Mouse (Mus musculus) neural tube, embryonic 14.5 days (tissue): ENCODE data around the gene Apex1. TPM values are rescaled to one million over a fixed set of nuclear protein-coding genes. Genes with fewer than 3 reads are reported as not detected.
A peak's percentile ranks its signal among the peaks of the same experiment; 100 is the strongest.
"Not testable (repeated sequence)": the region's sequence is repeated elsewhere in the genome, so short reads cannot be mapped to it uniquely, and the experiment has no call there.

ENCODE experiments used
- ATAC-seq: fragments of 200-750 bp; cut with Nextera tagmentation; 2 replicates; pipeline ENCODE4 v1.8.0; 2017; ENCODE audit warnings: low read depth, mild to moderate bottlenecking, moderate TSS enrichment, moderate library complexity
- H3K27ac ChIP-seq: fragments of 300-500 bp; sonication (generic); 2 replicates; pipeline ENCODE4 v1.5.1; 2014; ENCODE audit warnings: low read depth, mild to moderate bottlenecking, control low read depth, low read length, moderate library complexity, mixed read lengths
- H3K27me3 ChIP-seq: fragments of 300-500 bp; sonication (generic); 2 replicates; pipeline ENCODE4 v1.6.1; 2014; ENCODE audit warnings: low read length; ENCODE audit not compliant: control insufficient read depth, insufficient read depth
- H3K36me3 ChIP-seq: fragments of 300-500 bp; sonication (generic); 2 replicates; pipeline ENCODE4 v1.6.1; 2014; ENCODE audit warnings: low read length, mixed read lengths; ENCODE audit not compliant: control insufficient read depth, insufficient read depth
- H3K4me1 ChIP-seq: fragments of 300-500 bp; sonication (generic); 2 replicates; pipeline ENCODE4 v1.6.1; 2014; ENCODE audit warnings: low read length; ENCODE audit not compliant: control insufficient read depth, insufficient read depth
- H3K4me2 ChIP-seq: fragments of 300-500 bp; sonication (generic); 2 replicates; pipeline ENCODE4 v1.6.1; 2014; ENCODE audit warnings: mild to moderate bottlenecking, low read depth, low read length, control low read depth
- H3K4me3 ChIP-seq: fragments of 300-500 bp; sonication (generic); 2 replicates; pipeline ENCODE4 v1.5.1; 2014; ENCODE audit warnings: low read depth, low read length, control low read depth, mixed read lengths
- H3K9ac ChIP-seq: fragments of 300-500 bp; sonication (generic); replicated peaks from 2 replicates; pipeline ENCODE4 v1.6.1; 2014; ENCODE audit warnings: low read depth, mild to moderate bottlenecking, control low read depth, low read length, mixed read lengths
- H3K9me3 ChIP-seq: fragments of 300-500 bp; sonication (generic); 2 replicates; pipeline ENCODE4 v1.6.1; 2016; ENCODE audit warnings: low read length; ENCODE audit not compliant: control insufficient read depth
- WGBS: fragments of 180-500 bp; shearing (Covaris S2); extraction: QIAGEN DNeasy Blood & Tissue Kit; methylation state at CpG from one replicate; pipeline ENCODE4 v1.1.7; 2014; 5-methylcytosine and 5-hydroxymethylcytosine counted together
- polyA plus RNA-seq: library from polyadenylated mRNA; unstranded; fragments of >200 nt; fragmentation: Nextera tagmentation; extraction: Ambion mirVana; gene quantifications from 2 replicates; pipeline ENCODE4 v1.2.1, GENCODE M21; 2014

The Apex1 gene
- polyA plus RNA-seq, 1 experiment from 2014 or later: 166 TPM

GRCm38 (mm10) chr14:50895985-50896746 is 28.6 kb upstream of the Apex1 start:
- peak; percentile 61 for ATAC-seq
- Histone ChIP-seq H3K4me3 (peak overlapping the region; percentile 47), H3K9me3 (no peaks in the 10 kb centered on the region), H3K27ac (no peak overlapping the region), H3K27me3 (peaks cover 3% of the 10 kb centered on the region; the same call in 1 of the 2 replicates), H3K4me1 (peaks cover 4% of the 10 kb centered on the region; the same call in 1 of the 2 replicates), H3K4me2 (peak overlapping the region; percentile 86), H3K9ac (peak overlapping the region; percentile 59), H3K36me3 (no peaks in the 10 kb centered on the region)
- 19% methylated on average over 19 of the region's 19 CpGs for WGBS

GRCm38 (mm10) chr14:50896747-50897373 is 27.9 kb upstream of the Apex1 start:
- 20% methylated on average over 23 of the region's 23 CpGs for WGBS
- H3K9me3 ChIP-seq: no peaks in the 10 kb centered on the region
- peaks cover 3% of the 10 kb centered on the region; the same call in 1 of the 2 replicates for H3K27me3 ChIP-seq
- H3K4me2 ChIP-seq: peak overlapping the region; percentile 86
- ATAC-seq: peak; percentile 88
- H3K4me1 ChIP-seq: peaks cover 4% of the 10 kb centered on the region; the same call in 1 of the 2 replicates
- H3K27ac ChIP-seq: no peak overlapping the region
- H3K9ac ChIP-seq: peak overlapping the region; percentile 59
- no peaks in the 10 kb centered on the region for H3K36me3 ChIP-seq
- H3K4me3 ChIP-seq: peak overlapping the region; percentile 47

DNA sequence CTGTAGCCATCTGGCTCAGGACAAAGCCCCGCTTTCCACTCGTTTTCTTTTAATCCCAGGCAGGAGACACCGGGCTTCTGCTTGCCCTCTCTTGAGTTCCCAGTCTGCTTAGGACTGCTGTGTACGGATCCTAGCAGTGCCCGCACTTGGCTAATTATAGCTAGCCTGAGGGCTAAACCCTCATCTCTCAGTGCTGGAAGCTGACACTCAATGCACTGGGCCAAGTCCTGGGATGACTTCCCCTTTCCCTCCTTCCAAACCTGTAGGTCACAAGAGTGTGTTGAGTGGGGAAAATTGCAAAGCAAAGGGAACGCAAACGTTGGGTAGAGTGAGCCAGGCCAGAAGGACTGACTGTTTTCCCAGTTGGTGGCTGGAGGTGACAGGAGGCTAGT is 27.4 kb upstream of the Apex1 start, which contains the start of gene Klhl33:
Gene Klhl33 (minus strand): TSS at position 134 of the 392 bp plus-strand sequence.
- Histone ChIP-seq H3K36me3 (no peaks in the 10 kb centered on the region), H3K9ac (peak within 1 kb of the TSS; percentile 59)

GRCm38 (mm10) chr14:50897992-50898391 is 26.8 kb upstream of the Apex1 start:
- H3K27ac ChIP-seq, ATAC-seq, H3K4me1 ChIP-seq, H3K4me3 ChIP-seq, H3K4me2 ChIP-seq, H3K36me3 ChIP-seq, H3K9ac ChIP-seq, H3K27me3 ChIP-seq, H3K9me3 ChIP-seq: not testable (repeated sequence)
- WGBS: 95% methylated on average over 2 of the region's 2 CpGs

More for the DNA sequence above, 27.4 kb upstream of the Apex1 start, which contains the start of gene Klhl33:
- H3K27ac ChIP-seq: no peak within 1 kb of the TSS
- 51% methylated on average over 7 of the region's 7 CpGs for WGBS
- H3K4me2 ChIP-seq: peak within 1 kb of the TSS; percentile 86
- peak within 1 kb of the TSS; percentile 47 for H3K4me3 ChIP-seq
- H3K27me3 ChIP-seq: peaks cover 3% of the 10 kb centered on the region; the same call in 1 of the 2 replicates
- peaks cover 4% of the 10 kb centered on the region; the same call in 1 of the 2 replicates for H3K4me1 ChIP-seq
- no peaks in the 10 kb centered on the region for H3K9me3 ChIP-seq
- 0 out of 2 replicates have a peak, but pooled peaks have one; percentile 19 for ATAC-seq

- Histone ChIP-seq H3K27me3 (no peaks in the 10 kb centered on the region), H3K4me2 (peak overlapping the region; percentile 57), H3K9me3 (no peaks in the 10 kb centered on the region), H3K4me3 (peak overlapping the region; percentile 25), H3K36me3 (no peaks in the 10 kb centered on the region), H3K4me1 (peaks cover 6% of the 10 kb centered on the region; the same call in 1 of the 2 replicates), H3K9ac (peak overlapping the region; percentile 46), H3K27ac (peak overlapping the region; percentile 34; the same call in 1 of the 2 replicates)
- WGBS: 4% methylated on average over 26 of the region's 26 CpGs
- ATAC-seq: peak; percentile 90
Observed at GRCm38 (mm10) chr14:50903973-50904827, 20.6 kb upstream of the Apex1 start.

- no peak overlapping the region for H3K27ac ChIP-seq
- no peaks in the 10 kb centered on the region for H3K36me3 ChIP-seq
- no peak for ATAC-seq
- no peaks in the 10 kb centered on the region for H3K27me3 ChIP-seq
- peaks cover 6% of the 10 kb centered on the region; the same call in 1 of the 2 replicates for H3K4me1 ChIP-seq
- 92% methylated on average over 4 of the region's 4 CpGs for WGBS
- H3K4me3 ChIP-seq: no peak overlapping the region
- no peak overlapping the region for H3K9ac ChIP-seq
- no peak overlapping the region for H3K4me2 ChIP-seq
- H3K9me3 ChIP-seq: no peaks in the 10 kb centered on the region
Observed at GRCm38 (mm10) chr14:50904828-50905129, 20.0 kb upstream of the Apex1 start.

GRCm38 (mm10) chr14:50905327-50905726 is 19.4 kb upstream of the Apex1 start:
- not testable (repeated sequence) for H3K27me3 ChIP-seq, ATAC-seq, H3K4me1 ChIP-seq, H3K9ac ChIP-seq, H3K27ac ChIP-seq, H3K36me3 ChIP-seq, H3K9me3 ChIP-seq, H3K4me2 ChIP-seq, H3K4me3 ChIP-seq

GRCm38 (mm10) chr14:50908126-50908525 is 16.6 kb upstream of the Apex1 start:
- no peak for ATAC-seq
- Histone ChIP-seq H3K4me3 (no peak overlapping the region), H3K27me3 (no peaks in the 10 kb centered on the region), H3K4me1 (peaks cover 6% of the 10 kb centered on the region; the same call in 1 of the 2 replicates), H3K9ac (no peak overlapping the region), H3K36me3 (peaks cover 7% of the 10 kb centered on the region; the same call in 1 of the 2 replicates), H3K4me2 (no peak overlapping the region), H3K9me3 (no peaks in the 10 kb centered on the region), H3K27ac (no peak overlapping the region)
- WGBS: 81% methylated on average over 4 of the region's 4 CpGs
